Mouse (Mus musculus): ENCODE measurements around the gene Map3k5. TPM values are rescaled to one million over a fixed set of nuclear protein-coding genes. Genes with fewer than 3 reads are reported as not detected.

Map3k5 gene
- polyA plus RNA-seq, 1 experiment from 2014 or later = 1.8 TPM

DNA sequence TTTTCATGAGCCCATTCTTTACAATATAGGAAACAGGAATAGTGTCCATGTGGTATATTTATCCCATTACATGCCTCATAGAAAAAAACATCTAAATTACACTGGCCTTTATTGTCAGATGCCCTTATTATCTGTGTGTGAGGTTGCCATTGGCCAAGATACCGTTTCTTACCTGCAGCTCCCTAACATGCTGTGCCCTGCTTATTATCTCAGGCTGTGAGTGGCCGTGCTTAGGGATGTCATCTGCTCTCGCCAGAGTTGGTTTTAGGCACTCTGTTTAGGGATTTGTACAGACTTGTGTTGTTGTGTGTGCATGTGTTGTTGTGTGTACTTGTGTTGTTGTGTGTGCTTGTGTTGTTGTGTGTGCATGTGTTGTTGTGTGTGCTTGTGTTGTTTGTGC is 84.5 kb downstream of the Map3k5 start:
- no peak overlapping the region for H3K27ac ChIP-seq (ENCODE audit: low read depth, low read length)
- WGBS = 86% methylated on average over 3 of the region's 3 CpGs
- H3K27me3 ChIP-seq (replicated peaks; ENCODE audit: control insufficient read depth, insufficient read depth, low read length) = no peaks in the 10 kb centered on the region
- H3K9ac ChIP-seq (ENCODE audit: low read depth, low read length) = no peak overlapping the region
- no peaks in the 10 kb centered on the region for H3K36me3 ChIP-seq (ENCODE audit: control insufficient read depth, insufficient read depth, low read length)
- peaks cover 3% of the 10 kb centered on the region for H3K9me3 ChIP-seq (ENCODE audit: control insufficient read depth, low read length)
- DNase-seq (ENCODE audit: low spot score) = no peak
- H3K4me1 ChIP-seq (replicated peaks; ENCODE audit: control insufficient read depth, insufficient read depth, low read length) = no peaks in the 10 kb centered on the region
- H3K4me3 ChIP-seq (ENCODE audit: low read depth, low read length) = no peak overlapping the region
- ATAC-seq (replicated peaks; ENCODE audit: low FRiP score) = no peak
- H3K4me2 ChIP-seq = no peak overlapping the region

DNA sequence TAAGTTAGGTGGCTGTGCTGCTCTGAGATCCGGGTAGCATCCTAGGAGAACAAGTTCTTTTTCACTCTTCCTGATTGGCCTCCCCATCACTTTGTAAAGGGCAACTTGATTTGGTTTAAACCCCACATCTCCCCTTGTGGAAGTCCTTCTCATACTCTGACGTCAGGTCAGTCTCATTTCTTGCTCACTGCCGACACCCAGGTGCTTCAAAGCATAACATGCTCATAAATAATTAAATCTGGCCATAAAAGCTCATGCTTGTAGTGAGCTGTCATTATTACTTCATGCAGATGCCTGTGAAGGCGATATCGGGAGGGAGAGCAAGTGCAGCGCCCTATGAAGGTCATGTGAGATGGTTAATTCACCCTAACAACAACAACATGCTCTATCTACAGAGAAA is 87.0 kb downstream of the Map3k5 start:
- Histone ChIP-seq H3K27ac (ENCODE audit: low read depth, low read length) (no peak overlapping the region), H3K4me3 (ENCODE audit: low read depth, low read length) (no peak overlapping the region), H3K4me1 (replicated peaks; ENCODE audit: control insufficient read depth, insufficient read depth, low read length) (no peaks in the 10 kb centered on the region), H3K4me2 (no peak overlapping the region), H3K9me3 (ENCODE audit: control insufficient read depth, low read length) (peaks cover 3% of the 10 kb centered on the region), H3K27me3 (replicated peaks; ENCODE audit: control insufficient read depth, insufficient read depth, low read length) (no peaks in the 10 kb centered on the region), H3K9ac (ENCODE audit: low read depth, low read length) (no peak overlapping the region), H3K36me3 (ENCODE audit: control insufficient read depth, insufficient read depth, low read length) (no peaks in the 10 kb centered on the region)
- no peak for DNase-seq (ENCODE audit: low spot score)
- no peak for ATAC-seq (replicated peaks; ENCODE audit: low FRiP score)
- WGBS = 87% methylated on average over 6 of the region's 6 CpGs

DNA sequence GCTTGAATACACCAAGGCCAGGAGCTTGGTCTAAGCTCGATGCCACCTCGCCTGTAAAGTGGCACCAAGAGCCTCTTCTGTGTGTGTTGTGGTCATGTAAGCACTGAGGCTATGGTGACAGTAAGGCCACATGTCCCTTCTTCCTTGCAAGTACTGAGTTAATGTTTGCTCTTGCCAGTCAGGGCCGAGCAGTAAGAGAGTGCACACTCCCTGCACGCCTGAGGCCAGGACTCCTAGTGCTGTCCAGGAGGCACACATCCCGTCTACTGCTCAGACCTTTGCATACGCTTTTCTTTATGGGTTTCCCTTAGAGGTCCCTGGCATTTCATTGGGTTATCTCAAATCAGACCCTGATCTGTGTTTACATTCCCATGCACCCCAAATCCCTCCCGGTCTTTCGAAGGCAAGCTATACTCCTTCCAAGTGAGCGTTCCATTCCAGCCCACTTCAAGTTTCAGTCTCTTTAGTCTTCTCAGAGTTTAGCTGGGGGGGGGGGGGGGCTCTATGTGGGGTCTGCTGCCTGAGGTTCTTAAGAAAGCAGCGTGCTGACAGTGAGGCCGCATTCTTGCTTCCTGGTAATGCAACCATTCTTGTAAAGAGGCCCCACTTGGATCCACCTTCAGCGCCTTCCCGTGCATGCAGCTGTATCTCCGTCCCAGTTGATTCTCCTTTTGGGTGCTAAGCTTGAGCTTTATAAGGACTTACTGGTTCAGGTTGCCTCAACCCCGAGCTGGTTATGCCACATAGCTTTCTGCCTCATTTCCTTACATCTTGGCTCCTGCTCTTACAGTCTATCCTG is 87.6 kb downstream of the Map3k5 start:
- Histone ChIP-seq H3K4me3 (ENCODE audit: low read depth, low read length) (no peak overlapping the region), H3K4me2 (no peak overlapping the region), H3K36me3 (ENCODE audit: control insufficient read depth, insufficient read depth, low read length) (no peaks in the 10 kb centered on the region), H3K9me3 (ENCODE audit: control insufficient read depth, low read length) (peaks cover 3% of the 10 kb centered on the region), H3K27ac (ENCODE audit: low read depth, low read length) (no peak overlapping the region), H3K27me3 (replicated peaks; ENCODE audit: control insufficient read depth, insufficient read depth, low read length) (no peaks in the 10 kb centered on the region), H3K9ac (ENCODE audit: low read depth, low read length) (no peak overlapping the region), H3K4me1 (replicated peaks; ENCODE audit: control insufficient read depth, insufficient read depth, low read length) (no peaks in the 10 kb centered on the region)
- DNase-seq (ENCODE audit: low spot score) (no peak), ATAC-seq (replicated peaks; ENCODE audit: low FRiP score) (no peak)
- WGBS = 87% methylated on average over 15 of the region's 15 CpGs

DNA sequence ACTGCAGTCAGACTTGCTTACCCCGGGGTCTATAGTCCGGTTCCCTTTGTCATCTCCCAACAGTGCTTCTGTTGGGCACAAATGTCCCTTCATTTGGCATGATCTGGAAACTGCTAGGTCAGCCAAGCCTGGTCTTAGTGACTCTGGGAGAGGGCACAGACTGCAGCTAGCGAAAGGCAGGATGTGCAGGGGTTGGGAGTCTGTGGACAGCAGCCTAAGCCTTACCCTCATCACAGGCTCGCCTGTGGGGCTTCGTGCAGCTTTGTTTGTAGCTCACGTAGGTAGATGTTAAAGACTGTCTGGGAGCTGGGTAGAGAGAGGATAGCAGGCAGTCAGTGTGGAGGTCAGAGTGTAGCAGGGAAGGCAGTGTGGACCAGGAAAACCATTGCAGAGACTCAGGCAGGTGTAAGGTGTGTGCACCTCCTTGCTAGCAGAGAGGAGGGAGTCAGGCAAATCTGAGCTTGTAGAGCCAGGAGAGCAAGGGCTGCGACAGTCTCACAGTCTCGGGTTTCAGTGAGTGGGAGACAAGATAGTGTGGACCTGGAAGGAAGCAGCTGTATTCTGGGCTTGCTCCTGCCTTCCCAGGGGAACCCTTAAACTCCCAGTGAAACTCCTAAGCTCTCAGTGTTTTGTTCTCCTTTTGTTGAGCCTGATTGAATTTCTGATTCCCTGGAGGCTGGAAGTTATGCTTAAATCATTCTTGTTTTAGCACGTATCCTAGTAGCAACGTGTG is 88.5 kb downstream of the Map3k5 start:
- WGBS = 67% methylated on average over 10 of the region's 10 CpGs

DNA sequence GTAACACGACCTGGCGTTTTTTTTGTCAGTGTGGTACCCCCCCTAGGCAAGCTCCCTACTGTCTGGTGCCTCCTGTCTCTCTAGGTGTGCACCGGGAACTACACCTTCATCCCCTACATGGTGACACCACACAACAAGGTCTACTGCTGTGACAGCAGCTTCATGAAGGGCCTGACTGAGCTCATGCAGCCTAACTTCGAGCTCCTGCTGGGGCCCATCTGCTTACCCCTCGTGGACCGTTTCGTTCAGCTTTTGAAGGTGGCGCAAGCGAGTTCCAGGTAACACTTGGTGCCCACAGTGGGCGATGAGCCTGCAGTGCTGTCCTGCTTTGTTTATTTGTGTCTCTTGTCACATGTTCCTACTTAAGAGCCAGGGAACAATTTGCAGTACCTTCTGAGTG is 89.3 kb downstream of the Map3k5 start:
- no peak for DNase-seq (ENCODE audit: low spot score)
- 82% methylated on average over 10 of the region's 10 CpGs for WGBS
- H3K36me3 ChIP-seq (ENCODE audit: control insufficient read depth, insufficient read depth, low read length) = no peaks in the 10 kb centered on the region

More for the DNA sequence above, 88.5 kb downstream of the Map3k5 start:
- DNase-seq (ENCODE audit: low spot score) = no peak
- no peak for ATAC-seq (replicated peaks; ENCODE audit: low FRiP score)
- Histone ChIP-seq H3K27ac (ENCODE audit: low read depth, low read length) (no peak overlapping the region; the same call in 1 of the 2 replicates), H3K9me3 (ENCODE audit: control insufficient read depth, low read length) (peaks cover 2% of the 10 kb centered on the region), H3K4me2 (no peak overlapping the region), H3K4me3 (ENCODE audit: low read depth, low read length) (no peak overlapping the region), H3K27me3 (replicated peaks; ENCODE audit: control insufficient read depth, insufficient read depth, low read length) (no peaks in the 10 kb centered on the region), H3K36me3 (ENCODE audit: control insufficient read depth, insufficient read depth, low read length) (no peaks in the 10 kb centered on the region), H3K4me1 (replicated peaks; ENCODE audit: control insufficient read depth, insufficient read depth, low read length) (no peaks in the 10 kb centered on the region), H3K9ac (ENCODE audit: low read depth, low read length) (no peak overlapping the region)

DNA sequence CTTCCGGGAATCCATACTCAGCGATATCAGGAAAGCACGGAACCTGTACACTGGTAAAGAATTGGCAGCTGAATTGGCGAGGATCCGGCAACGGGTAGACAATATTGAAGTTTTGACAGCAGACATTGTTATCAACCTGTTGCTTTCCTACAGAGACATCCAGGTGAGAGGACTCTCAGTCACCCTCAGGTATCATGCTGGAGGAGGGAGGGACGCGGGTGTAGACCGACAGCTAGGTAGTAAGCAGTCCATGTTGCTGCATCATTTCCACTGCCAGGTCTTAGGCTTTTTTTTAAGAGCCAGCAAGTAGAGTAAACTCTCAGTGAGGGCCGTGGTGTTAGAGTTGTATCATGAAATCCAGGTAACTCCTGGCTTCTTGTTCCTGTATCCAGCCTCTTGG is 90.6 kb downstream of the Map3k5 start:
- ATAC-seq (replicated peaks; ENCODE audit: low FRiP score) = no peak

More for the DNA sequence above, 89.3 kb downstream of the Map3k5 start:
- Histone ChIP-seq H3K4me3 (ENCODE audit: low read depth, low read length) (no peak overlapping the region), H3K27me3 (replicated peaks; ENCODE audit: control insufficient read depth, insufficient read depth, low read length) (no peaks in the 10 kb centered on the region), H3K27ac (ENCODE audit: low read depth, low read length) (no peak overlapping the region), H3K9me3 (ENCODE audit: control insufficient read depth, low read length) (no peaks in the 10 kb centered on the region), H3K9ac (ENCODE audit: low read depth, low read length) (no peak overlapping the region), H3K4me1 (replicated peaks; ENCODE audit: control insufficient read depth, insufficient read depth, low read length) (no peaks in the 10 kb centered on the region), H3K4me2 (no peak overlapping the region)
- no peak for ATAC-seq (replicated peaks; ENCODE audit: low FRiP score)

DNA sequence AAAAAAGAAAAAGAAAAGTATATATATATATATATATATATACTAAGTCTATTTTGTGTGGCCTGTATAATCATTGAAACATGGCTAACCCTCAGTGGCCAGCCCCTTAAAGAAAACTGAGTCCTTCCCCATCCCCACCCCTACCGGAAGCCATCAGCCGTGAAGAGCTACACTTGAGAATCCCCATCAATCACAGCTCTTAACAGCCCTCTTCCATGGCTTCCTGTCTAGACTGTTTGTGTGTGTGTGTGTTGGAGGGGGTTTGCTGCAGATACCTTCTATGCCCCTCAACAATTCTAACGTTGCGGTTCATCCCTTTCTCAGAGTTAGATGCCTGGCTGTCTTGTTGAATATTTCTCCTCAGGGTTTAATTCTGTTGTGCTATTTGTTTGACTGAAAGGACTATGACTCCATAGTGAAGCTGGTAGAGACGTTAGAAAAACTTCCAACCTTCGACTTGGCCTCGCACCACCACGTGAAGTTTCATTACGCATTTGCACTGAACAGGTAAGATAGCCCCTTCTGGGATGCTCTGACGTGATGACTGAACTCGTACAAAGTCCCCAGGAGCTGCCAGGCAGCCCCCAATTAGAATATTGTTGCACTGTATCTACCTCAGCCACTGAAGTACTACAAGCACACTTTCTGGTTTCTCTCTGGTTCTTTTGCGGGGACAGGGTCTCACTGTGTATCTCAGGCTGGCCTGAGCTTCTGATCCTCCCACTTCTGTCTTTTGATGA is 91.7 kb downstream of the Map3k5 start:
- Histone ChIP-seq H3K4me2 (no peak overlapping the region), H3K4me1 (replicated peaks; ENCODE audit: control insufficient read depth, insufficient read depth, low read length) (no peaks in the 10 kb centered on the region), H3K27me3 (replicated peaks; ENCODE audit: control insufficient read depth, insufficient read depth, low read length) (no peaks in the 10 kb centered on the region), H3K27ac (ENCODE audit: low read depth, low read length) (no peak overlapping the region), H3K36me3 (ENCODE audit: control insufficient read depth, insufficient read depth, low read length) (no peaks in the 10 kb centered on the region), H3K9me3 (ENCODE audit: control insufficient read depth, low read length) (no peaks in the 10 kb centered on the region), H3K9ac (ENCODE audit: low read depth, low read length) (no peak overlapping the region), H3K4me3 (ENCODE audit: low read depth, low read length) (no peak overlapping the region)
- no peak for ATAC-seq (replicated peaks; ENCODE audit: low FRiP score)
- 74% methylated on average over 12 of the region's 12 CpGs for WGBS
- no peak for DNase-seq (ENCODE audit: low spot score)

More for the DNA sequence above, 90.6 kb downstream of the Map3k5 start:
- Histone ChIP-seq H3K9me3 (ENCODE audit: control insufficient read depth, low read length) (no peaks in the 10 kb centered on the region), H3K27me3 (replicated peaks; ENCODE audit: control insufficient read depth, insufficient read depth, low read length) (no peaks in the 10 kb centered on the region), H3K4me2 (no peak overlapping the region), H3K36me3 (ENCODE audit: control insufficient read depth, insufficient read depth, low read length) (no peaks in the 10 kb centered on the region), H3K4me3 (ENCODE audit: low read depth, low read length) (no peak overlapping the region), H3K27ac (ENCODE audit: low read depth, low read length) (no peak overlapping the region), H3K4me1 (replicated peaks; ENCODE audit: control insufficient read depth, insufficient read depth, low read length) (no peaks in the 10 kb centered on the region), H3K9ac (ENCODE audit: low read depth, low read length) (no peak overlapping the region)
- WGBS = 94% methylated on average over 10 of the region's 10 CpGs
- DNase-seq (ENCODE audit: low spot score) = no peak

DNA sequence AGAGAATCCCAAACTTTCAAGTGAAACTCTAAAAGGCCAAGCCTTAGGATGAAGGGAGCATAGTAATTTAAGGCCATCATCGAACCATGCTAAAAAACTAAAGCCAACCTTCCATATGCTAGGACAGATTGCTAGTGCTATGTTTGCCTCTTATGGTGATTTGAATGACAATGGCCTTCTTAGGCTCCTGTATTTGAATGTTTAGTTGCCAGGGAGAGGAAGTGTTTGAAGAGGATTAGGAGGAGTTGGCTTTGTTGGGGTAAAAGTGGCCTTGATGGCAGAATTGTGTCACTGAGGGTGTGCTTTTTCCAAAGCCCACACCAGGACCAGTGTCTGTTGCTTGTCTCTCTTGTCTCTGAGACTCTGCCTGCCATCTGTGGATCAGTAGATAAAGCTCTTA is 96.4 kb downstream of the Map3k5 start:
- no peaks in the 10 kb centered on the region for H3K9me3 ChIP-seq (ENCODE audit: control insufficient read depth, low read length)
- no peak overlapping the region for H3K4me2 ChIP-seq
- no peak overlapping the region for H3K9ac ChIP-seq (ENCODE audit: low read depth, low read length)
- H3K27ac ChIP-seq (ENCODE audit: low read depth, low read length) = no peak overlapping the region
- H3K4me3 ChIP-seq (ENCODE audit: low read depth, low read length) = no peak overlapping the region
- no peaks in the 10 kb centered on the region for H3K4me1 ChIP-seq (replicated peaks; ENCODE audit: control insufficient read depth, insufficient read depth, low read length)
- ATAC-seq (replicated peaks; ENCODE audit: low FRiP score) = no peak
- 77% methylated on average over 1 of the region's 1 CpGs for WGBS
- no peak for DNase-seq (ENCODE audit: low spot score)
- H3K27me3 ChIP-seq (replicated peaks; ENCODE audit: control insufficient read depth, insufficient read depth, low read length) = no peaks in the 10 kb centered on the region
- H3K36me3 ChIP-seq (ENCODE audit: control insufficient read depth, insufficient read depth, low read length) = no peaks in the 10 kb centered on the region

All from liver, embryonic 11.5 days (tissue).